In the genomic region with DNA sequence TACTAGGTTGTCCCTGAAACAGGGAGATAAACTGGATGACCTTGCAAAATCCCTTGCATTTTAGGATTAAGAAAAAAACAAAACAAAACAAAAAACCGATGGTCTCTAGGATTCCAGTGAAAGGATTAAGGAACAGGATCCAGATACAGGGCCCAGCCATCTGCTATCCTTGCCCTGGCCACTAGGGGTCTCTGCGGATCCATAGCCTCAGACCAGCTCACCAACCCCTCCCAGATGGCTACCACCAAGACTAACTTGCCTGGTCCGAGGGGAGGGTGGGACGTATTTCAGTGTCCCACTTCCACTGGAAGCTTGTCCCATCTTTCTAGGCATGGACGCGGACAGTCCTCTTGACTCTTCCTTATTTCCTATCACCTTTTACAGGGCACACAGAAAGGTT, we compare ENCODE assay signal across 7 mouse cellular contexts.
A peak's percentile ranks its signal among the peaks of the same experiment; 100 is the strongest.
DNase-seq lines count a peak whose midpoint lies in the region; ATAC-seq lines count a peak whose summit lies in the region.

No protein-coding gene starts in this region.

- H3K4me2 ChIP-seq in midbrain, embryonic 16.5 days (ENCODE audit: low read length) = no peak overlapping the region

- intact Hi-C loops in left cerebral cortex, postnatal 4 days (cut with DNase I) = loop anchor here (5.0 kb wide), 1 partner anchor 51 kb away; no protein-coding TSS in a partner anchor

- peaks cover 17% of the 10 kb centered on the region for H3K36me3 ChIP-seq in embryonic facial prominence, embryonic 10.5 days (replicated peaks)
- H3K36me3 ChIP-seq in midbrain, embryonic 16.5 days (ENCODE audit: control insufficient read depth, insufficient read depth, low read length) = no peaks in the 10 kb centered on the region

- H3K4me3 ChIP-seq in embryonic facial prominence, embryonic 10.5 days = 0 out of 2 replicates have a peak overlapping the region, but pooled peaks have one; percentile 13
- H3K4me3 ChIP-seq in midbrain, embryonic 16.5 days (ENCODE audit: low read depth, low read length) = no peak overlapping the region

- H3K27ac ChIP-seq in embryonic facial prominence, embryonic 10.5 days (replicated peaks) = peak overlapping the region; percentile 67
- no peak overlapping the region for H3K27ac ChIP-seq in midbrain, embryonic 16.5 days (ENCODE audit: low read length)

- H3K27me3 ChIP-seq in embryonic facial prominence, embryonic 10.5 days (replicated peaks; ENCODE audit: low read depth, poor library complexity, severe bottlenecking) = no peaks in the 10 kb centered on the region
- H3K27me3 ChIP-seq in midbrain, embryonic 16.5 days (ENCODE audit: control insufficient read depth, insufficient read depth, low read depth, low read length) = no peaks in the 10 kb centered on the region

- no peak overlapping the region for H3K9ac ChIP-seq in midbrain, embryonic 16.5 days (ENCODE audit: low read depth, low read length)

- WGBS in embryonic facial prominence, embryonic 10.5 days = 4% methylated on average over 6 of the region's 6 CpGs
- 2% methylated on average over 6 of the region's 6 CpGs for WGBS in midbrain, embryonic 16.5 days

- H3K9me3 ChIP-seq in embryonic facial prominence, embryonic 10.5 days = no peaks in the 10 kb centered on the region
- H3K9me3 ChIP-seq in midbrain, embryonic 16.5 days (replicated peaks; ENCODE audit: control insufficient read depth, low read length, poor library complexity, severe bottlenecking) = no peaks in the 10 kb centered on the region

- ATAC-seq in midbrain, embryonic 16.5 days = peak; percentile 66; the same call in 1 of the 2 replicates

- peak; percentile 68 for DNase-seq in adrenal gland, postnatal 25 days
- peak; percentile 85 for DNase-seq in embryonic facial prominence, embryonic 10.5 days (ENCODE audit: low spot score)
- peak; percentile 69 to 87 for DNase-seq in heart, adult 18-20 months
- peak; percentile 31 for DNase-seq in kidney, adult 11 months
- peak; percentile 85 for DNase-seq in left cerebral cortex, postnatal 4 days
- DNase-seq in spleen, postnatal 10 days (ENCODE audit: low spot score in 2 of 2) = peak; percentile 26 to 63

- peaks cover 34% of the 10 kb centered on the region for H3K4me1 ChIP-seq in embryonic facial prominence, embryonic 10.5 days
- peaks cover 7% of the 10 kb centered on the region for H3K4me1 ChIP-seq in midbrain, embryonic 16.5 days (ENCODE audit: control insufficient read depth, insufficient read depth, low read length)

Comparison
In these comparisons a context has a peak if more than half of its experiments do, and no peak if none do; other contexts are left out.
1. DNase-seq: peak in every context shown above with its lines; median percentile 85 in embryonic facial prominence, embryonic 10.5 days; 85 in left cerebral cortex, postnatal 4 days; 78 in heart, adult 18-20 months; 68 in adrenal gland, postnatal 25 days; 44 in spleen, postnatal 10 days; 31 in kidney, adult 11 months.